Mouse (Mus musculus): ENCODE measurements around the gene Zfp712. TPM values are rescaled to one million over a fixed set of nuclear protein-coding genes. Genes with fewer than 3 reads are reported as not detected.

The Zfp712 gene
- polyA plus RNA-seq (2012; rRNA removed) (1.7 and 2.0 TPM in 2 replicates), polyA plus RNA-seq (2014; fragmentation: Nextera tagmentation; extraction: Ambion mirVana) (4.9 and 5.2 TPM in 2 replicates)

GRCm38 (mm10) chr13:67060786-67061358, at the start of gene Zfp712:
TSS of gene Zfp712 (minus strand) at chr13:67061170.
- peak; percentile 94 for ATAC-seq (ENCODE audit: low FRiP score, low read depth)
- no peaks in the 10 kb centered on the region for H3K9me3 ChIP-seq (ENCODE audit: control insufficient read depth, low read length)

DNA sequence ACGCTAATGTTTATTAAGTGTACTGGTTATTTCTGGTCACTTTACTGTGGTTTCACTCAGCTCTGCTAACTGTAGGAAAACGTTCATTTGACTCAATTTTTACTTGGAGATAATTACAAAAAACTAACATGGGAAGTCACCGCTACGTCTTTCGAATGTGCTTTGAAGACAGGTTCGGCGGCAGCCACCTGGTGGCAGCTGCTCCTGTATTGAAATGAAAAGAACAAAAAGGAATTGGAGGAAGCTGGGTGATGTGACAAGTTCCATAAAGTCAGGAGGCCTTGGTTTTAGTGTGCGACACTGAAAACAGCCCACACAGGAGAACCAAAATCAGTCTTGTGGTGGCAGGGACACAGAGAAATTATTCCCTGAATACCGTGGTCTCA, 47.8 kb upstream of the Zfp712 start:
- DNase-seq (ENCODE audit: low spot score) (no peak), ATAC-seq (ENCODE audit: low FRiP score, low read depth) (peak; percentile 69)
- Histone ChIP-seq H3K27me3 (ENCODE audit: control insufficient read depth, insufficient read depth, low read length) (no peaks in the 10 kb centered on the region), H3K4me1 (ENCODE audit: control insufficient read depth, insufficient read depth, low read length) (peaks cover 7% of the 10 kb centered on the region; the same call in 1 of the 2 replicates), H3K9me3 (ENCODE audit: control insufficient read depth, low read length) (peaks cover 10% of the 10 kb centered on the region), H3K9ac (ENCODE audit: low read depth, low read length, severe bottlenecking) (peak overlapping the region; percentile 34; the same call in 1 of the 2 replicates), H3K36me3 (ENCODE audit: control insufficient read depth, insufficient read depth, low read length) (peaks cover 5% of the 10 kb centered on the region), H3K4me2 (replicated peaks; ENCODE audit: low read depth, low read length, severe bottlenecking) (peak overlapping the region; percentile 69), H3K4me3 (replicated peaks; ENCODE audit: low read length) (peak overlapping the region; percentile 71), H3K27ac (replicated peaks; ENCODE audit: low read depth, low read length) (peak overlapping the region; percentile 48; the same call in 1 of the 2 replicates)
- no peak for TF ChIP-seq POLR2A (IDR thresholded peaks at IDR 0.05; ENCODE audit: borderline replicate concordance, extremely low read depth, insufficient read depth, insufficient read length)
- WGBS, result 3% methylated on average over 9 of the region's 9 CpGs

More at GRCm38 (mm10) chr13:67060786-67061358, at the start of gene Zfp712:
- no peaks in the 10 kb centered on the region for H3K36me3 ChIP-seq (ENCODE audit: control insufficient read depth, insufficient read depth, low read length)
- peak within 1 kb of the TSS; percentile 77 for H3K27ac ChIP-seq (replicated peaks; ENCODE audit: low read depth, low read length)
- H3K27me3 ChIP-seq (ENCODE audit: control insufficient read depth, insufficient read depth, low read length), result no peaks in the 10 kb centered on the region
- DNase-seq (ENCODE audit: low spot score), result peak; percentile 93
- H3K9ac ChIP-seq (ENCODE audit: low read depth, low read length, severe bottlenecking), result peak within 1 kb of the TSS; percentile 66
- peak; percentile 32; the same call in 1 of the 2 replicates for TF ChIP-seq POLR2A (IDR thresholded peaks at IDR 0.05; ENCODE audit: borderline replicate concordance, extremely low read depth, insufficient read depth, insufficient read length)
- under 1% methylated on average over 27 of the region's 27 CpGs for WGBS
- H3K4me2 ChIP-seq (replicated peaks; ENCODE audit: low read depth, low read length, severe bottlenecking), result peak within 1 kb of the TSS; percentile 71
- H3K4me1 ChIP-seq (ENCODE audit: control insufficient read depth, insufficient read depth, low read length), result peaks cover 4% of the 10 kb centered on the region; the same call in 1 of the 2 replicates
- peak within 1 kb of the TSS; percentile 63 for H3K4me3 ChIP-seq (replicated peaks; ENCODE audit: low read length)

DNA sequence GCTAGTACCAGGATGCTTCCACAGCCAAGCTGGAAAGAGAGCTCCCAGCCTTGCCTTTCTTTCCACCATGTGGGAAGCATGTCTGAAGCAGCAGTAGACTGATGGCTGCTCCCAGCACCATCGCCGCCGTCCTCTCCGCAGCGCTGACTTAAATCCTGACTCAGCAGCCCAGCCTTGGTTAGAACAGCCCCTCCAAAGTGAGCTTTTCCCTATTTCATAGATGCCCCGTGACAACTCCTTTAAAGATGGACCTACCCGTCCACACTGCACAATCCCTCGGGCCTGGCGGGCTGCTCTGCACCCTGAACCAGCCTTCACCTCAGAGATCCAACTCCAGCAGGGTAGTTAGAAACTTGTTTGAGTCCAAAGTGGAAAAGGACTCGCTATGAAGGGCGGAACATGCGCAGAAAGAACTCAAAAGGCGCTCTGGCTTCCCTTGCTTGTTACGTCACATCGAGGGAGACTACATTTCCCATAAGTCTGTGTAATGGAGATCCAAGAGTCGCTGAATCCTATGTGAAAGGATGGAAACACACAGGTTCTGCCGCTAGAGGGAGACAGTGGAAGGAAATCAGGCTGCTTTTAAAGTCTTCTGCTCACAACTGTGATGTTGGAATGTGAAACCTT, 47.3 kb upstream of the Zfp712 start, which contains the start of gene Gm28557:
Gene Gm28557 (minus strand): TSS at position 411 of the 627 bp plus-strand sequence.
- under 1% methylated on average over 17 of the region's 17 CpGs for WGBS
- Histone ChIP-seq H3K9me3 (ENCODE audit: control insufficient read depth, low read length) (peaks cover 10% of the 10 kb centered on the region), H3K9ac (ENCODE audit: low read depth, low read length, severe bottlenecking) (peak within 1 kb of the TSS; percentile 80), H3K36me3 (ENCODE audit: control insufficient read depth, insufficient read depth, low read length) (peaks cover 5% of the 10 kb centered on the region), H3K4me3 (replicated peaks; ENCODE audit: low read length) (peak within 1 kb of the TSS; percentile 71), H3K4me2 (replicated peaks; ENCODE audit: low read depth, low read length, severe bottlenecking) (peak within 1 kb of the TSS; percentile 69), H3K4me1 (ENCODE audit: control insufficient read depth, insufficient read depth, low read length) (peaks cover 7% of the 10 kb centered on the region; the same call in 1 of the 2 replicates), H3K27me3 (ENCODE audit: control insufficient read depth, insufficient read depth, low read length) (no peaks in the 10 kb centered on the region), H3K27ac (replicated peaks; ENCODE audit: low read depth, low read length) (peak within 1 kb of the TSS; percentile 90)
- peak; percentile 98 for DNase-seq (ENCODE audit: low spot score)
- TF ChIP-seq POLR2A (IDR thresholded peaks at IDR 0.05; ENCODE audit: borderline replicate concordance, extremely low read depth, insufficient read depth, insufficient read length), result peak; percentile 63; the same call in 1 of the 2 replicates
- peak; percentile 97 for ATAC-seq (ENCODE audit: low FRiP score, low read depth)

DNA sequence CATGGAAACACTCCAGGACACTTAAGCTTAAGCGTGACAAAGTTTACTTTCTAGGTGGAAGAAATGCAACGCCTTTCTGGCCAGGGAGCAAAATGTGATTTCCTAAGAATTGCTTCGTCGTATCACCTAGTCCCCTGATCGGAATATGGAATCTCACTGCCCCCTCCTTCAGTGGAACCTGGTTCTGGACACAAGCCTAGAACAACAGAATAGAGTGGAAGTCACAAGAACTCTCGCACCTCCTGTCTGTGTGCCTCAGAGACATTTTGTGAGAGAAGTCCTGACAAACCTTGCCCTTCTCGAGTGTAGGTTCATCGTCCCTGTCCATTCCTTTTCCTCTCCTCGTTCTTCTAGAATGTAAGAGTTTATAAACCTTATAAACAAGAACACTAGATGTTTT, 46.7 kb upstream of the Zfp712 start:
- H3K4me3 ChIP-seq (replicated peaks; ENCODE audit: low read length), result peak overlapping the region; percentile 71
- peaks cover 7% of the 10 kb centered on the region; the same call in 1 of the 2 replicates for H3K4me1 ChIP-seq (ENCODE audit: control insufficient read depth, insufficient read depth, low read length)
- H3K9me3 ChIP-seq (ENCODE audit: control insufficient read depth, low read length), result peaks cover 10% of the 10 kb centered on the region
- peak overlapping the region; percentile 80 for H3K9ac ChIP-seq (ENCODE audit: low read depth, low read length, severe bottlenecking)
- ATAC-seq (ENCODE audit: low FRiP score, low read depth), result no peak
- no peaks in the 10 kb centered on the region for H3K27me3 ChIP-seq (ENCODE audit: control insufficient read depth, insufficient read depth, low read length)
- peak overlapping the region; percentile 90 for H3K27ac ChIP-seq (replicated peaks; ENCODE audit: low read depth, low read length)
- DNase-seq (ENCODE audit: low spot score), result no peak
- H3K36me3 ChIP-seq (ENCODE audit: control insufficient read depth, insufficient read depth, low read length), result peaks cover 5% of the 10 kb centered on the region
- TF ChIP-seq POLR2A (IDR thresholded peaks at IDR 0.05; ENCODE audit: borderline replicate concordance, extremely low read depth, insufficient read depth, insufficient read length), result no peak
- H3K4me2 ChIP-seq (replicated peaks; ENCODE audit: low read depth, low read length, severe bottlenecking), result peak overlapping the region; percentile 69
- 59% methylated on average over 9 of the region's 9 CpGs for WGBS

- no peak for DNase-seq (ENCODE audit: low spot score)
- Histone ChIP-seq H3K27me3 (ENCODE audit: control insufficient read depth, insufficient read depth, low read length) (no peaks in the 10 kb centered on the region), H3K4me1 (ENCODE audit: control insufficient read depth, insufficient read depth, low read length) (no peaks in the 10 kb centered on the region), H3K9me3 (ENCODE audit: control insufficient read depth, low read length) (no peaks in the 10 kb centered on the region), H3K4me2 (replicated peaks; ENCODE audit: low read depth, low read length, severe bottlenecking) (no peak within 1 kb of the TSS), H3K27ac (replicated peaks; ENCODE audit: low read depth, low read length) (no peak within 1 kb of the TSS), H3K9ac (ENCODE audit: low read depth, low read length, severe bottlenecking) (no peak within 1 kb of the TSS), H3K36me3 (ENCODE audit: control insufficient read depth, insufficient read depth, low read length) (0 out of 2 replicates have a peak, but pooled peaks cover 4% of the 10 kb centered on the region), H3K4me3 (replicated peaks; ENCODE audit: low read length) (no peak within 1 kb of the TSS)
- ATAC-seq (ENCODE audit: low FRiP score, low read depth), result no peak
- no peak for TF ChIP-seq POLR2A (IDR thresholded peaks at IDR 0.05; ENCODE audit: borderline replicate concordance, extremely low read depth, insufficient read depth, insufficient read length)
- WGBS, result 85% methylated on average over 10 of the region's 10 CpGs
Observed at GRCm38 (mm10) chr13:67097876-67098275, 36.9 kb upstream of the Zfp712 start, which contains the start of gene Zfp708. TSS of gene Zfp708 (minus strand) at chr13:67097976.

Measured in limb, embryonic 14.5 days (tissue).